Mouse (Mus musculus): ENCODE results near the gene Rpp14. TPM values are rescaled to one million over a fixed set of nuclear protein-coding genes. Genes with fewer than 3 reads are reported as not detected.
"Not testable (repeated sequence)": the region's sequence is repeated elsewhere in the genome, so short reads cannot be mapped to it uniquely, and the experiment has no call there.

Gene Rpp14
- polyA plus RNA-seq, 1 experiment from 2014 or later = 43.1 TPM

- no peak overlapping the region for H3K9ac ChIP-seq (replicated peaks)
- H3K4me2 ChIP-seq = no peak overlapping the region
- H3K27ac ChIP-seq (replicated peaks) = no peak overlapping the region
- H3K4me1 ChIP-seq = no peaks in the 10 kb centered on the region
- H3K9me3 ChIP-seq (replicated peaks) = no peaks in the 10 kb centered on the region
- no peak for ATAC-seq (ENCODE audit: low FRiP score)
- H3K4me3 ChIP-seq (replicated peaks) = no peak overlapping the region
- WGBS = 83% methylated on average over 3 of the region's 3 CpGs
- peaks cover 37% of the 10 kb centered on the region for H3K36me3 ChIP-seq
- no peaks in the 10 kb centered on the region for H3K27me3 ChIP-seq (replicated peaks)
Observed at GRCm38 (mm10) chr14:8119904-8120303, 39.7 kb downstream of the Rpp14 start.

- WGBS = 82% methylated on average over 7 of the region's 7 CpGs
Observed at GRCm38 (mm10) chr14:8123141-8123540, 43.0 kb downstream of the Rpp14 start.

GRCm38 (mm10) chr14:8123611-8124010, 43.4 kb downstream of the Rpp14 start:
- peaks cover 45% of the 10 kb centered on the region for H3K36me3 ChIP-seq
- H3K27me3 ChIP-seq (replicated peaks); H3K4me3 ChIP-seq (replicated peaks); H3K9me3 ChIP-seq (replicated peaks); H3K4me2 ChIP-seq; H3K27ac ChIP-seq (replicated peaks); H3K4me1 ChIP-seq; ATAC-seq (ENCODE audit: low FRiP score); H3K9ac ChIP-seq (replicated peaks): not testable (repeated sequence)
- WGBS = 95% methylated on average over 10 of the region's 10 CpGs

More at GRCm38 (mm10) chr14:8123141-8123540, 43.0 kb downstream of the Rpp14 start:
- ATAC-seq (ENCODE audit: low FRiP score) = no peak
- H3K27ac ChIP-seq (replicated peaks) = no peak overlapping the region
- no peak overlapping the region for H3K4me3 ChIP-seq (replicated peaks)
- no peaks in the 10 kb centered on the region for H3K27me3 ChIP-seq (replicated peaks)
- H3K9me3 ChIP-seq (replicated peaks) = no peaks in the 10 kb centered on the region
- H3K4me2 ChIP-seq = no peak overlapping the region
- H3K4me1 ChIP-seq = no peaks in the 10 kb centered on the region
- H3K9ac ChIP-seq (replicated peaks) = no peak overlapping the region
- peaks cover 45% of the 10 kb centered on the region for H3K36me3 ChIP-seq

GRCm38 (mm10) chr14:8124046-8124881, 44.1 kb downstream of the Rpp14 start:
- Histone ChIP-seq H3K9ac (replicated peaks) (no peak overlapping the region), H3K36me3 (peaks cover 45% of the 10 kb centered on the region), H3K9me3 (replicated peaks) (no peaks in the 10 kb centered on the region), H3K27ac (replicated peaks) (no peak overlapping the region), H3K27me3 (replicated peaks) (no peaks in the 10 kb centered on the region), H3K4me2 (no peak overlapping the region), H3K4me3 (replicated peaks) (no peak overlapping the region), H3K4me1 (no peaks in the 10 kb centered on the region)
- no peak for ATAC-seq (ENCODE audit: low FRiP score)
- 87% methylated on average over 7 of the region's 7 CpGs for WGBS

- H3K9me3 ChIP-seq (replicated peaks) = no peaks in the 10 kb centered on the region
- no peak overlapping the region for H3K27ac ChIP-seq (replicated peaks)
- H3K4me1 ChIP-seq = no peaks in the 10 kb centered on the region
- 78% methylated on average over 5 of the region's 5 CpGs for WGBS
- H3K27me3 ChIP-seq (replicated peaks) = no peaks in the 10 kb centered on the region
- no peak overlapping the region for H3K9ac ChIP-seq (replicated peaks)
- no peak overlapping the region for H3K4me3 ChIP-seq (replicated peaks)
- peaks cover 44% of the 10 kb centered on the region for H3K36me3 ChIP-seq
- no peak overlapping the region for H3K4me2 ChIP-seq
- ATAC-seq (ENCODE audit: low FRiP score) = no peak
Observed at GRCm38 (mm10) chr14:8127971-8128370, 47.8 kb downstream of the Rpp14 start.

- H3K36me3 ChIP-seq = peaks cover 40% of the 10 kb centered on the region
- no peak overlapping the region for H3K4me2 ChIP-seq
- no peak overlapping the region for H3K27ac ChIP-seq (replicated peaks)
- H3K9me3 ChIP-seq (replicated peaks) = no peaks in the 10 kb centered on the region
- no peak overlapping the region for H3K9ac ChIP-seq (replicated peaks)
- H3K4me1 ChIP-seq = no peaks in the 10 kb centered on the region; the same call in 1 of the 2 replicates
- no peak for ATAC-seq (ENCODE audit: low FRiP score)
- WGBS = 86% methylated on average over 8 of the region's 8 CpGs
- H3K4me3 ChIP-seq (replicated peaks) = no peak overlapping the region
- no peaks in the 10 kb centered on the region for H3K27me3 ChIP-seq (replicated peaks)
Observed at GRCm38 (mm10) chr14:8132789-8133188, 52.6 kb downstream of the Rpp14 start.

- Histone ChIP-seq H3K36me3 (peaks cover 51% of the 10 kb centered on the region), H3K27ac (replicated peaks) (no peak overlapping the region), H3K9me3 (replicated peaks) (no peaks in the 10 kb centered on the region), H3K4me2 (no peak overlapping the region), H3K27me3 (replicated peaks) (no peaks in the 10 kb centered on the region), H3K9ac (replicated peaks) (no peak overlapping the region), H3K4me1 (no peaks in the 10 kb centered on the region; the same call in 1 of the 2 replicates), H3K4me3 (replicated peaks) (no peak overlapping the region)
- no peak for ATAC-seq (ENCODE audit: low FRiP score)
- 80% methylated on average over 2 of the region's 2 CpGs for WGBS
Observed at GRCm38 (mm10) chr14:8134234-8134633, 54.1 kb downstream of the Rpp14 start.

- WGBS = 59% methylated on average over 3 of the region's 3 CpGs
- H3K27me3 ChIP-seq (replicated peaks) = no peaks in the 10 kb centered on the region
- no peak overlapping the region for H3K9ac ChIP-seq (replicated peaks)
- no peak overlapping the region for H3K4me3 ChIP-seq (replicated peaks)
- peaks cover 60% of the 10 kb centered on the region for H3K36me3 ChIP-seq
- H3K4me1 ChIP-seq = no peaks in the 10 kb centered on the region; the same call in 1 of the 2 replicates
- no peak for ATAC-seq (ENCODE audit: low FRiP score)
- H3K27ac ChIP-seq (replicated peaks) = no peak overlapping the region
- H3K9me3 ChIP-seq (replicated peaks) = no peaks in the 10 kb centered on the region
- no peak overlapping the region for H3K4me2 ChIP-seq
Observed at GRCm38 (mm10) chr14:8135130-8135529, 55.0 kb downstream of the Rpp14 start.

- Histone ChIP-seq H3K4me1 (no peaks in the 10 kb centered on the region), H3K9me3 (replicated peaks) (no peaks in the 10 kb centered on the region), H3K36me3 (peaks cover 76% of the 10 kb centered on the region), H3K9ac (replicated peaks) (no peak overlapping the region), H3K27me3 (replicated peaks) (no peaks in the 10 kb centered on the region), H3K4me3 (replicated peaks) (no peak overlapping the region), H3K27ac (replicated peaks) (no peak overlapping the region), H3K4me2 (no peak overlapping the region)
- 57% methylated on average over 23 of the region's 23 CpGs for WGBS
- ATAC-seq (ENCODE audit: low FRiP score) = no peak
Observed at GRCm38 (mm10) chr14:8139724-8140710, 59.9 kb downstream of the Rpp14 start.

- no peak overlapping the region for H3K27ac ChIP-seq (replicated peaks)
- no peaks in the 10 kb centered on the region for H3K4me1 ChIP-seq
- no peak for ATAC-seq (ENCODE audit: low FRiP score)
- 65% methylated on average over 2 of the region's 2 CpGs for WGBS
- no peaks in the 10 kb centered on the region for H3K27me3 ChIP-seq (replicated peaks)
- H3K4me3 ChIP-seq (replicated peaks) = no peak overlapping the region
- no peaks in the 10 kb centered on the region for H3K9me3 ChIP-seq (replicated peaks)
- no peak overlapping the region for H3K4me2 ChIP-seq
- H3K9ac ChIP-seq (replicated peaks) = no peak overlapping the region
- H3K36me3 ChIP-seq = peaks cover 77% of the 10 kb centered on the region
Observed at GRCm38 (mm10) chr14:8141131-8141530, 61.0 kb downstream of the Rpp14 start.

Data from neural tube, embryonic 15.5 days (tissue).